17 mouse cellular contexts compared by ENCODE assay signal in the genomic region with DNA sequence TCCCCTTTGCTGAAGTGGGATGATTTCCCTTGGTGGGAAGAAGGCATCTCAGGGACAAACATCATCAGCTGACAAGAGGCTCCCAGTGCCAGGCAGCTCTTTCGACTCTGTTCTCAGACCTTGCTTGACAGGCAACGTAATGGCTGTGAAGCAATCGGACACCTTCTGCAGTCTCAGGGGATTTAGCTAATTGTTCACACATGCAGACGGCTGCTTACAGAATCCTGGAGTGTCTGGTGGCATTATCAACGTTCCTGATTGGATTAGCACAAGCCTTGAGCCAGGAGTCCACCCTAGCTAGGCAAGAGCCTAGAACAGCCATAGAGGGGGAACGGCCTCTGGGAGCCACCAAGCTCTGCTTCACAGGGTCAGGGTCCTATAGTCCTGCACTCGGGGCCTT. TPM values are rescaled to one million over a fixed set of nuclear protein-coding genes. Genes with fewer than 3 reads are reported as not detected.
A peak's percentile ranks its signal among the peaks of the same experiment; 100 is the strongest.
DNase-seq lines count a peak whose midpoint lies in the region; ATAC-seq and TF ChIP-seq lines count a peak whose summit lies in the region.
"Had no signal": no experiment of that assay in that cellular context is flagged by ENCODE, and none has a peak within 500 bp of the region (broad histone marks: within the 10 kb centered on the region; RNA-seq: fewer than 3 reads in every experiment).

No protein-coding gene starts in this region.

- no peak overlapping the region for H3K4me2 ChIP-seq in kidney, embryonic 16.5 days (replicated peaks; ENCODE audit: low read depth, low read length)
- no peak overlapping the region for H3K4me2 ChIP-seq in embryonic facial prominence, embryonic 12.5 days (replicated peaks)
- H3K4me2 ChIP-seq: liver, embryonic 13.5 days; neural tube, embryonic 15.5 days had no signal

- no peaks in the 10 kb centered on the region for H3K27me3 ChIP-seq in kidney, adult 2 months (replicated peaks; ENCODE audit: control insufficient read depth, insufficient read depth, low read length)
- no peaks in the 10 kb centered on the region for H3K27me3 ChIP-seq in kidney, embryonic 16.5 days (ENCODE audit: insufficient read depth, low read length)
- H3K27me3 ChIP-seq in embryonic facial prominence, embryonic 12.5 days: 0 out of 2 replicates have a peak, but pooled peaks cover 2% of the 10 kb centered on the region
- H3K27me3 ChIP-seq: liver, embryonic 13.5 days; neural tube, embryonic 15.5 days had no signal

- no peak overlapping the region for H3K4me3 ChIP-seq in kidney, adult 2 months (ENCODE audit: insufficient read depth, low read depth, low read length)
- no peak overlapping the region for H3K4me3 ChIP-seq in kidney, embryonic 16.5 days (ENCODE audit: low read length)
- no peak overlapping the region for H3K4me3 ChIP-seq in embryonic facial prominence, embryonic 12.5 days
- H3K4me3 ChIP-seq: liver, embryonic 13.5 days; neural tube, embryonic 15.5 days had no signal

- peaks cover 50% of the 10 kb centered on the region for H3K4me1 ChIP-seq in kidney, adult 2 months (ENCODE audit: control insufficient read depth, insufficient read depth, low read length)
- H3K4me1 ChIP-seq in kidney, embryonic 16.5 days (ENCODE audit: insufficient read depth, low read length): peaks cover 40% of the 10 kb centered on the region
- peaks cover 22% of the 10 kb centered on the region for H3K4me1 ChIP-seq in embryonic facial prominence, embryonic 12.5 days
- H3K4me1 ChIP-seq: liver, embryonic 13.5 days had no signal

- no peak overlapping the region for H3K9ac ChIP-seq in kidney, embryonic 16.5 days (replicated peaks; ENCODE audit: low read length)
- H3K9ac ChIP-seq in embryonic facial prominence, embryonic 12.5 days: no peak overlapping the region
- H3K9ac ChIP-seq: liver, embryonic 13.5 days; neural tube, embryonic 15.5 days had no signal

- H3K9me3 ChIP-seq in kidney, embryonic 16.5 days (ENCODE audit: low read length): no peaks in the 10 kb centered on the region
- no peaks in the 10 kb centered on the region for H3K9me3 ChIP-seq in embryonic facial prominence, embryonic 12.5 days
- H3K9me3 ChIP-seq: liver, embryonic 13.5 days; neural tube, embryonic 15.5 days had no signal

- no peak for TF ChIP-seq POLR2A in kidney, adult 2 months (IDR thresholded peaks at IDR 0.05; ENCODE audit: low read depth, low read length)

- no peak for TF ChIP-seq CTCF in kidney, adult 2 months (conservative IDR thresholded peaks at IDR 0.05; ENCODE audit: insufficient read depth, insufficient read length, low read depth, low read length)

- no peak for ATAC-seq in kidney, embryonic 16.5 days (ENCODE audit: low FRiP score, low TSS enrichment)
- peak; percentile 53 for ATAC-seq in embryonic facial prominence, embryonic 12.5 days (ENCODE audit: insufficient number of reproducible peaks, insufficient read depth, low FRiP score, low TSS enrichment)
- no peak for ATAC-seq in granulocyte monocyte progenitor cell, adult 5-6 weeks (replicated peaks; ENCODE audit: poor library complexity, severe bottlenecking)
- ATAC-seq: activated CD4-positive, CD25-positive, alpha-beta regulatory T cell, adult 4 months had no signal

- 52% methylated on average over 7 of the region's 7 CpGs for whole genome bisulfite sequencing in kidney, adult 2 months
- 46% methylated on average over 7 of the region's 7 CpGs for WGBS in kidney, embryonic 16.5 days
- whole genome bisulfite sequencing in embryonic facial prominence, embryonic 12.5 days: 19% methylated on average over 7 of the region's 7 CpGs

- peak; percentile 83 for DNase-seq in heart, adult 11 months
- no peak for DNase-seq in heart, postnatal 4 days
- DNase-seq in kidney, adult 2 months: no peak
- DNase-seq in retina, postnatal 7 days (ENCODE audit: low read depth, low spot score): peak; percentile 42
- no peak for DNase-seq in cerebellum, adult 8-10 months
- DNase-seq: B cell, adult 2 months; cerebellum, adult 11-12 months; gastrocnemius, postnatal 25 days; kidney, adult 11 months; liver, embryonic 13.5 days; lung, postnatal 4 days; thymus, postnatal 25 days had no signal

- H3K27ac ChIP-seq in kidney, adult 2 months (ENCODE audit: insufficient read depth, low read depth, low read length): 0 out of 2 replicates have a peak overlapping the region, but pooled peaks have one; percentile 7
- H3K27ac ChIP-seq in kidney, embryonic 16.5 days (ENCODE audit: low read length): no peak overlapping the region
- H3K27ac ChIP-seq in embryonic facial prominence, embryonic 12.5 days: peak overlapping the region; percentile 79
- H3K27ac ChIP-seq: liver, embryonic 13.5 days; neural tube, embryonic 15.5 days had no signal

- H3K36me3 ChIP-seq in kidney, adult 2 months (ENCODE audit: control insufficient read depth, insufficient read depth, low read length): peaks cover 12% of the 10 kb centered on the region
- H3K36me3 ChIP-seq in kidney, embryonic 16.5 days (ENCODE audit: insufficient read depth, low read length): peaks cover 38% of the 10 kb centered on the region
- H3K36me3 ChIP-seq in embryonic facial prominence, embryonic 12.5 days: peaks cover 2% of the 10 kb centered on the region; the same call in 1 of the 2 replicates
- H3K36me3 ChIP-seq: neural tube, embryonic 15.5 days had no signal

RNA-seq across cellular contexts. Expression of a gene that starts 30.2 kb away (rescaled TPM):
- total RNA-seq in heart, postnatal 4 days (2021): 100 to 1,000 TPM; 103 to 104 TPM
- 129 and 152 TPM in 2 replicates for polyA plus RNA-seq in kidney, adult 2 months (2012; rRNA removed)
- polyA plus RNA-seq in kidney, embryonic 16.5 days (2015; fragmentation: Nextera tagmentation; extraction: Ambion mirVana): 240 and 248 TPM in 2 replicates
- polyA plus RNA-seq in embryonic facial prominence, embryonic 12.5 days (2016; fragmentation: Nextera tagmentation; extraction: Ambion mirVana): 48.6 and 52.2 TPM in 2 replicates
- total RNA-seq in granulocyte monocyte progenitor cell, adult 5-6 weeks (2014; fragmentation: Nextera tagmentation): 44.2 and 55.0 TPM in 2 replicates
- 99.7 and 110 TPM in 2 replicates for total RNA-seq in granulocyte monocyte progenitor cell, adult 5-6 weeks (2017)

Comparison
In these comparisons a context has a peak if more than half of its experiments do, and no peak if none do; other contexts are left out.
1. DNase-seq: peak in heart, adult 11 months (single experiment) and retina, postnatal 7 days (single experiment); none in heart, postnatal 4 days (single experiment), kidney, adult 2 months (single experiment) and cerebellum, adult 8-10 months (single experiment).